Mouse (Mus musculus): ENCODE results near the gene Tmem270. TPM values are rescaled to one million over a fixed set of nuclear protein-coding genes. Genes with fewer than 3 reads are reported as not detected.

Tmem270 gene
- total RNA-seq, 2 experiments from 2014 or later: not detected

DNA sequence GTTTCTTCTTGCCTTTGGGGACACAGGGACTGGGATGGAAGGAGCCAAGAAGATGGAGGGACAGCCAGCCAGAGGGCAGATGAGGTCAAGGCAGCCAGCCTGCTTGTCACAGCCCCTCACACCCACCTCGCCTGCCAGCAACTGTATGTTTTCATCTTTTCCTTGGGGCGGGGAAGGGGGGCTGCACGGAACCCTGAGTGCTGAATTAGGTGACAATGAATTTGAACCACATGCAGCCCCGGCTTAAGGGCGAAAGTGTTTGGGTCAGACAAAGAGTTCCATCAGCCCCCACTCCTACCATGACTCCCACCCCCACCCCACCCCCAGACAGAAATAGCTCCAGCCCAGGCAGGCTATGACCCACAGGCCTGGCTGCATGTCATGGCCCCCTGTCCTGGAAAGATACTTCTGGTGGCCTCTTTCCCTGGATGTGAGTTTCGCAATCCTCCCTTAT is 15.9 kb downstream of the Tmem270 start:
- no peak for ATAC-seq (replicated peaks; ENCODE audit: poor library complexity)

DNA sequence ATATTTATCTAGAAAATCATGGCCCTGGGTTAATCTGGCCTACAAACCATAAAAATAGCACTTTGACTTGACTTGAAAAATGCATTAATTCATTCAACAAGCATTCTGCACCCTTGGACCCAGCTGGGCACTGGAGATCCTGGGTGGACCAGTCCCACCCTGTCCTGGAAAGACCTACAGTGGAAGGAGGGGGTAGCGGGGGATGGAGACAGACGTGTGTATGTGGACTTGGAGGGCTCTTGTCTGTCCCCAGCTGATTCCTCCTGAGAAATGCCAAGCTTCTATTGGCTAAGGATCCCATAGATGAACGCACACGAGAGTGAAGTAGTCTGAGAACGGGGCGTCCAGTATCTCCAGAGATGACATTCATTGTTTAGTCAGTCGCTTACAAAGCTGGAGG is 18.0 kb downstream of the Tmem270 start:
- no peak for ATAC-seq (replicated peaks; ENCODE audit: poor library complexity)

GRCm38 (mm10) chr5:134887447-134888335 is 18.8 kb downstream of the Tmem270 start:
- no peak for ATAC-seq (replicated peaks; ENCODE audit: poor library complexity)

DNA sequence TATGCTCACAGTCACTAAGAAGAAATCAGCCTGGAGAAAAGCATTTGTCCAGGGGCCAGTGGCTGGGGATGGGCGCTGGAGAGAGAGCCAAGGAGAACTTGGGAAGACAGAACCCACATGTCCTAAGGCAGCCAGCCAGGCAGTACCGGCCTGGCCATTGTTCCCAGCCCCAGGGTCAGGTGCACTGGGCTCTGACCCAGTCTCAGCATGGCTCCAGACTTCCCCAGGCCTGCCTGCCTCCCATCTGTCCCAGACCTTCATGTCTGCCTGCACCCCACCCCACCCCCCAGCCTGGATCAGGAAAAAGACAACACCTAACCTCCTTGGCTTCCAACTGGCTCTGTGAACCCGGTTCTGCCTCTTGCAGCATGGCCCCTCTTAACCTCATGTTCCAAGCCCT is 23.5 kb downstream of the Tmem270 start:
- ATAC-seq (replicated peaks; ENCODE audit: poor library complexity): no peak

DNA sequence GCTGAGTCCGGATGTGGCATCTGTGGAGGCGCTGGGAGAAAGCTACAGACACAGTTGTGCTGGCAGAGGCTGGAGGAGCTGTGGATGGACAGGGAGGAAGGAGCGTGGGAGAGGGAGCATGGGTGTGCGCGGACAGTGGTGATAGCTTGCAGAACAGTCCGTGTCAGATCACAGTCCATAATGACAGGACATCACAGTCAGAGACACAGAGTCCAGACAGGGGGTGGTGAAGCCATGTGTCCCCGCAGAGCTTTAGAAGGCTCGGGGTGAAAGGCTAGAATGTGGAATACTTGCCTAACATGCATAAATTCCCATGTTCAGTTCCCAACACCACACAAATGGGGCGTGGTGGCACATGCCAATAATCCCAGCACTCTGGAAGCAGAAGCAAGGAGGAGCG is 29.7 kb downstream of the Tmem270 start:
- no peak for ATAC-seq (replicated peaks; ENCODE audit: poor library complexity)

- no peak for ATAC-seq (replicated peaks; ENCODE audit: poor library complexity)
These were observed 31.3 kb downstream of the Tmem270 start for GRCm38 (mm10) chr5:134875245-134875644.

DNA sequence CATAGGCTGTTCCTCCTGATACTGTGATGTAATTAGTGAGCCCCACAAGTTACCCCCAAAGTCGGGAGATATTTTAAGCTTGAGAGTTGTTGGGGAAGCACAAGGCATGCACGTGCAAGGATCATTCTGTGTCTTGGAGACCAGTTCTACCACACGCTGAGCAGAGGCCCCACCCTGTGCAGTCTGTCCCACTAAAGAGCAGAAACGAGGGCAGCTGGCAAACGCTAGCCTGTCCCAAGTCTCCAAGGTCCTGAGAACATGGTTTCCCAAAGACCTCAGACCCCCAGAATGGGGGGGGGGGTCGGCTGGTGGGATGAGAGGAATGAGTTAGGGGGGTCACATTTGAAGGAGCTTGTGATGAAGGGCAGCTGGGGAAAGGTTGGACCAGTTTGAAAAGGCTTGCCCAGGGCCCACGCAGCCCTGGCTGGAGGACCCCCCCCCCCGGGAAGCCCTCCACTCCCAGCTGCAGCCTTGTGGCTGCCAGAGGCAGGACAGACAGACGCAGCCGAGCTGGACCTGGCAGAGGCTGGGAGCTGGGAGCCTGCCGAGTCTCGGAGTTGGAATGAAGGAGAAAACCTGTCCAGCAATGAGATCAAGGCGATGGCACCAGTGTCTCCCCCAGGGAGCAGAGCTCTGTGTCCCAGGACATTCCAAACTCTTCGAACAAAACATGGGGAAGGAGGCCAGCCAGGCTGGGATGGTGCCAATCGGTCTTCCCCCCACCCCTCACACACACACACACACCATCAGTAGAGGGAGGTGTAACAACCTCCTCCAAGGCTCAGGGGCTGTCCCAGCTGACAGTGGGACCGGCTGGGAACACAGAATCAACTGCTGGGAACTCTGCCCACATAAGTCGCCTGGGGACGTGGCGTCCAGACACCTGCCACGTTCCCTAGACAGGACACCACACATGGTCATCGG is 32.3 kb downstream of the Tmem270 start:
- no peak for ATAC-seq (replicated peaks; ENCODE audit: poor library complexity)

- ATAC-seq (replicated peaks; ENCODE audit: poor library complexity): no peak
These were observed 33.5 kb downstream of the Tmem270 start for GRCm38 (mm10) chr5:134873034-134873433.

GRCm38 (mm10) chr5:134872597-134872996 is 33.9 kb downstream of the Tmem270 start:
- ATAC-seq (replicated peaks; ENCODE audit: poor library complexity): no peak

GRCm38 (mm10) chr5:134868506-134868905 is 38.0 kb downstream of the Tmem270 start:
- no peak for ATAC-seq (replicated peaks; ENCODE audit: poor library complexity)

- ATAC-seq (replicated peaks; ENCODE audit: poor library complexity): no peak
These were observed 39.0 kb downstream of the Tmem270 start for GRCm38 (mm10) chr5:134867320-134868144.

DNA sequence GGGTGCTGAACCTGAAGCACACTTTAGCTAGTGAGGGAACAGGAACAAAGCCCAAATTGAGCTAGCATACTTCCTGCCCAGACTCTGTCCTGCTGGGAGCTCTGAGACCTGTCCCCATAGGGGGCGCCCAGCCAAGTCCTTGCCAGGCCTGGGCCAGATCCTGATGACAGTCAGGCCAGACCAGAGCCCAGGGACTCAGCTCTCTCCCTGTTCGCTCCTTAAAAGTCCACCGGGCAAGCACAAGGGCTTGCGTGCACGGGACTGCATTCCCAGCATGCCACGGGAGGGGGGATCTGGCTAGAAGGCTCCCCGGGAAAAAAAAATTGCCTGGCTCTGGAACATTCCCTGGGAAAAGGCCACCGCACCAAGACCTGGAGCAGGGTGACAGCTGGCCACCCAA is 41.4 kb downstream of the Tmem270 start:
- ATAC-seq (replicated peaks; ENCODE audit: poor library complexity): no peak

GRCm38 (mm10) chr5:134861902-134862497 is 44.5 kb downstream of the Tmem270 start:
- ATAC-seq (replicated peaks; ENCODE audit: poor library complexity): no peak

- no peak for ATAC-seq (replicated peaks; ENCODE audit: poor library complexity)
These were observed 47.3 kb downstream of the Tmem270 start for GRCm38 (mm10) chr5:134859193-134859592.

DNA sequence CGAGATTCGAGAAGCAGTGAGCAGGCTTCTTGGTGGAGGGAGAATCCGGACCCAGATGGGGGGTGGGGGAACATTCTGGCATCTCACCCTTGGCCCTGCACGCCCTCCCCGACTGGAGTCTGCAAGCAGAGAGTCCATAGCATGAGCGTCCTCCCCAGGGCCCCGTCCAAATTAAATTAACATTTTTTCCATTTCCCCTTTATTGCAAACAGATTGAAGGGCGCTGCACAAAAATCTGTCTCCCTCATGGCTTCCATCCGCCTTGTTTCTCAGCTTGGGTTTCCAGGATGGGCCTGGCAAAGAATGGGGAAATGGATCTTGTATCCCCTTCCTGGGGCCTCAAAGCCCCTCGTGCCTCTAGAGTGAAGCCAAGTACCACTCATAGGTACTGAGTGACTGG is 48.2 kb downstream of the Tmem270 start:
- ATAC-seq (replicated peaks; ENCODE audit: poor library complexity): no peak

DNA sequence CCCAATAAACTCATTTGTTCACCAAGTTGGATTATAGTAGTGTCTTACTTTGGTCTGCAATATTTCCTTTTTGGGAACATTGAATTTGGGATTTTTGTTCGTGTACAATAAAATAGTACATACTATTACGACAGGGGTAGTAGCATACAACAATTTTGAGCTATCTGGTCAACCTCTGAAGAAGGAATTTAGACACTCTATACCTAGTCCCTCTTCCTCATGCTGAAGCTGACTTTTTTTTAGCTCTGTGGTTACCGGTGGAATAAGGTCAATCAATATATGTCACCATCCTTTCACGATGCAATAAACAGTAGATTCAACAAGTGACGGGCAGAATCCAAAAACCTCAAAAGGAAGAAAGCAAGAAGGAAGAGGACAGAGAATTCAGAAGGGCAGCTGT is 53.7 kb downstream of the Tmem270 start:
- ATAC-seq (replicated peaks; ENCODE audit: poor library complexity): no peak
